Mouse (Mus musculus) thymus, adult 2 months (tissue): ENCODE results near the gene Esm1.

ENCODE experiments used
- CTCF ChIP-seq: fragments of 200-500 bp; IDR thresholded peaks from 2 replicates; pipeline ENCODE4 v1.5.1; 2012; ENCODE audit warnings: mild to moderate bottlenecking, control low read depth, low read length, moderate library complexity, borderline replicate concordance; ENCODE audit not compliant: control insufficient read depth, poor library complexity, insufficient read depth; ENCODE audit errors: extremely low read depth
- POLR2A ChIP-seq: fragments of 200-500 bp; IDR thresholded peaks from 2 replicates; pipeline ENCODE4 v1.6.1; 2012; ENCODE audit warnings: mild to moderate bottlenecking, low read length, control low read depth, moderate library complexity; ENCODE audit not compliant: control insufficient read depth, poor library complexity, insufficient read depth; ENCODE audit errors: extremely low read depth

DNA sequence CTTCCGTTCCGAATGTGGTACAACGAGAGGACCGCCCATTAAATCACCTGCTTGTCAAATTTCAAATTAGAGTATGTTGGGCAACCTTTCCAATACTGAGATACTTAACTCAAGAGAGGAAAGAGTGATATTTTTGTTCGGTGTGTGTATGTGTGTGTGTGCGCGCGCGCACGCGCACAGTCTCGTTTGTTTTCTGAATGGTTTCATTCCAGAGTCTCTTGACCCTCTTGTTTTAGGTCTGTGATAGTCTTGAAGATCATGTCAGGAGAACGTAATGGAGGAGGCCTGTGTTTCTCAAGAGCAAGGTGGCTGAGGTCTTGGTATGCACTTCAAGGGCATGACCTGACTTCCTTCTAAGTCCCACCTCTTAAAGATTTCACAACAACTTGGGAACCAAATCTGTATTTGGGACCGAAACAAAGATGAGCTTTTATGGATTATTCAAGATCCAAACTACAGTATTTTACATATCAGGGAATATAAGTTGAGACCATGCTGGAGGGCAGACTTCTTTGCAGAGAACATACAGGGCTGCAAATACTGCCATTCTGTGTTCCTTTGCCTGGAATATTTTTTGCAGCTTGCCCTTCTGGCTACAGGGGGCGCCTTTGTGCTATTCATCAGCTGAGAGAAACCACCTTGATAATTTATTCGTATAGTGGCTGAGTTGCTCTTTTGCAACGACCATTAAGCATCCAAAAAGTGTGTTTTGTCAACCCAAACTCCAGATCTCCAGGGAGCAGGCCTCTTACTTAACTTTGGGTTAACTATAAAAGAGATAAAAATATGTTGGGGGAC lies 18.4 kb downstream of the Esm1 start:
- no peak for TF ChIP-seq CTCF
- TF ChIP-seq POLR2A = no peak
